Mouse (Mus musculus): ENCODE measurements around the gene Tenm2. TPM values are rescaled to one million over a fixed set of nuclear protein-coding genes. Genes with fewer than 3 reads are reported as not detected.

The Tenm2 gene
- polyA plus RNA-seq, 1 experiment from 2014 or later, result 2.8 TPM

GRCm38 (mm10) chr11:36220651-36221050, 1015.1 kb downstream of the Tenm2 start:
- H3K4me2 ChIP-seq (replicated peaks; ENCODE audit: low read depth, low read length), result no peak overlapping the region
- H3K4me3 ChIP-seq (ENCODE audit: low read depth, low read length), result no peak overlapping the region
- H3K4me1 ChIP-seq (ENCODE audit: control insufficient read depth, insufficient read depth, low read length), result no peaks in the 10 kb centered on the region
- H3K36me3 ChIP-seq (ENCODE audit: control insufficient read depth, insufficient read depth, low read length), result no peaks in the 10 kb centered on the region
- no peaks in the 10 kb centered on the region for H3K27me3 ChIP-seq (ENCODE audit: control insufficient read depth, insufficient read depth, low read length)
- no peak for ATAC-seq (ENCODE audit: insufficient number of reproducible peaks, insufficient read depth, low FRiP score, low read depth)
- no peak overlapping the region for H3K27ac ChIP-seq (ENCODE audit: low read length)
- no peak overlapping the region for H3K9ac ChIP-seq (replicated peaks; ENCODE audit: low read depth, low read length)
- 36% methylated on average over 5 of the region's 5 CpGs for WGBS
- H3K9me3 ChIP-seq (ENCODE audit: control insufficient read depth, low read depth, low read length), result no peaks in the 10 kb centered on the region

DNA sequence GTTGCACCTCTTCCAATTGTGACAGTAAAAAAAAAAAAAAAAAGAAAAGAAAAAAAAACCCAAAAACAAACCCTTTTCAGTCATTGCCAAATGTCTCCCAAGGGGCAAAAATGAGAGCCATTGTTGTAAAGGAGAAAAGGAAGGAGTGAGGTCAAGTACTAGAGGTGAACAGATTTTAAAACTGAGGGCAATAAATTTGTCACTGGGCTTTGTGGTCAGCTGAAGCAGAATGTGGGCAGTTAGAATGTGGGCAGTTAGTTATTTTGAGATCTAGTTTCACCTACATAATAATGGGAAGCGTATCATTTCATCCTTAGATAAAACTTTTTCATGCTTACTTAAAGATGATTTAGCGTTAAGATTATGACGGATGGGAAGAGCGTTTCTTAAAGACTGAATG, 1016.2 kb downstream of the Tenm2 start:
- Histone ChIP-seq H3K36me3 (ENCODE audit: control insufficient read depth, insufficient read depth, low read length) (no peaks in the 10 kb centered on the region), H3K9ac (replicated peaks; ENCODE audit: low read depth, low read length) (no peak overlapping the region), H3K4me1 (ENCODE audit: control insufficient read depth, insufficient read depth, low read length) (no peaks in the 10 kb centered on the region), H3K27me3 (ENCODE audit: control insufficient read depth, insufficient read depth, low read length) (no peaks in the 10 kb centered on the region), H3K4me3 (ENCODE audit: low read depth, low read length) (no peak overlapping the region), H3K4me2 (replicated peaks; ENCODE audit: low read depth, low read length) (no peak overlapping the region), H3K27ac (ENCODE audit: low read length) (no peak overlapping the region), H3K9me3 (ENCODE audit: control insufficient read depth, low read depth, low read length) (no peaks in the 10 kb centered on the region)
- WGBS, result 83% methylated on average over 4 of the region's 4 CpGs
- no peak for ATAC-seq (ENCODE audit: insufficient number of reproducible peaks, insufficient read depth, low FRiP score, low read depth)

DNA sequence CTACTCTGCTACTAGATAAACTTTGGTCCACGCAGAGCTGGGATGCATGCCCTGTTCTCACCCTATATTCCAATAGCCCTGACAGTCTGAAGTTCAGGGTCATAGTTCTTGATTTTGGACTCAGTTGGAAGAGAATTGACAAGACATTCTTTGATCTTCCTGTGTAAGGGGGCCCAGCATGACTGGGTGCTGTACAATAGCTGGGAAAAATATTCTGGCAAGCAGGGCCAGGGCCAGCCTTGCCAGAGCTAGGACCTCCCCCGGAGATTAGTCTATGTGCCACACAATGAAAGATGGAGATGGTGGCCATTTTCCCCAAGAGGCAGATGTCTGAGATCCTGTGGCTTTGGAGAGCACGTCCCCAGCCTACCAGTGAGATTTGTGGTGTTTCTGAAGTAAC, 1021.2 kb downstream of the Tenm2 start:
- ATAC-seq (ENCODE audit: insufficient number of reproducible peaks, insufficient read depth, low FRiP score, low read depth), result no peak
- 61% methylated on average over 3 of the region's 3 CpGs for WGBS

GRCm38 (mm10) chr11:36204381-36204780, 1031.4 kb downstream of the Tenm2 start:
- ATAC-seq (ENCODE audit: insufficient number of reproducible peaks, insufficient read depth, low FRiP score, low read depth), result no peak
- no peak overlapping the region for H3K4me2 ChIP-seq (replicated peaks; ENCODE audit: low read depth, low read length)
- H3K36me3 ChIP-seq (ENCODE audit: control insufficient read depth, insufficient read depth, low read length), result no peaks in the 10 kb centered on the region
- H3K27ac ChIP-seq (ENCODE audit: low read length), result no peak overlapping the region
- no peaks in the 10 kb centered on the region for H3K9me3 ChIP-seq (ENCODE audit: control insufficient read depth, low read depth, low read length)
- H3K4me1 ChIP-seq (ENCODE audit: control insufficient read depth, insufficient read depth, low read length), result no peaks in the 10 kb centered on the region
- no peak overlapping the region for H3K9ac ChIP-seq (replicated peaks; ENCODE audit: low read depth, low read length)
- no peaks in the 10 kb centered on the region for H3K27me3 ChIP-seq (ENCODE audit: control insufficient read depth, insufficient read depth, low read length)
- WGBS, result 80% methylated on average over 6 of the region's 6 CpGs
- no peak overlapping the region for H3K4me3 ChIP-seq (ENCODE audit: low read depth, low read length)

More for the DNA sequence above, 1021.2 kb downstream of the Tenm2 start:
- no peaks in the 10 kb centered on the region for H3K4me1 ChIP-seq (ENCODE audit: control insufficient read depth, insufficient read depth, low read length)
- no peaks in the 10 kb centered on the region for H3K36me3 ChIP-seq (ENCODE audit: control insufficient read depth, insufficient read depth, low read length)
- H3K9me3 ChIP-seq (ENCODE audit: control insufficient read depth, low read depth, low read length), result no peaks in the 10 kb centered on the region
- H3K9ac ChIP-seq (replicated peaks; ENCODE audit: low read depth, low read length), result no peak overlapping the region
- H3K27ac ChIP-seq (ENCODE audit: low read length), result no peak overlapping the region
- H3K4me3 ChIP-seq (ENCODE audit: low read depth, low read length), result no peak overlapping the region
- no peaks in the 10 kb centered on the region for H3K27me3 ChIP-seq (ENCODE audit: control insufficient read depth, insufficient read depth, low read length)
- H3K4me2 ChIP-seq (replicated peaks; ENCODE audit: low read depth, low read length), result no peak overlapping the region

DNA sequence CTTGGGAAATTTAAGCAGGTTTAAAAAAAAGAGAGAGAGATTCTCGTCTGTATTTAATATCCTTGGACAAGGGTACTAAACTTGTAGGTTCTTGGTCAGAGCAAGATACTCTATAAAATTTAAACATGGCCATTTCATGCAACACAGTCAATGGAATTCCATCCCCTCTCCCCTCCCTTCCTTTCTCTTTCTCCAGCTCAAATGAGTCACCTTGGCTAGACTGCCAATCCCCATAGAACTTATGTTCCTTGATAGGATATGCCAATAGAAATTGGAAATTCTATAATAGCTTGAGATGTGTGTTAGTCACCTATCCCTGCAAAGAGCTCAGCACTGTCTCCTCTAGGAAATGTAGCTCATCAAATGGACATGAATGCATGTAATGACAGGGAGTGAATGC, 1031.9 kb downstream of the Tenm2 start:
- Histone ChIP-seq H3K4me3 (ENCODE audit: low read depth, low read length) (no peak overlapping the region), H3K4me2 (replicated peaks; ENCODE audit: low read depth, low read length) (no peak overlapping the region), H3K9me3 (ENCODE audit: control insufficient read depth, low read depth, low read length) (no peaks in the 10 kb centered on the region), H3K4me1 (ENCODE audit: control insufficient read depth, insufficient read depth, low read length) (no peaks in the 10 kb centered on the region), H3K27ac (ENCODE audit: low read length) (no peak overlapping the region), H3K36me3 (ENCODE audit: control insufficient read depth, insufficient read depth, low read length) (no peaks in the 10 kb centered on the region), H3K27me3 (ENCODE audit: control insufficient read depth, insufficient read depth, low read length) (no peaks in the 10 kb centered on the region), H3K9ac (replicated peaks; ENCODE audit: low read depth, low read length) (no peak overlapping the region)
- ATAC-seq (ENCODE audit: insufficient number of reproducible peaks, insufficient read depth, low FRiP score, low read depth), result no peak
- 71% methylated on average over 1 of the region's 1 CpGs for WGBS

DNA sequence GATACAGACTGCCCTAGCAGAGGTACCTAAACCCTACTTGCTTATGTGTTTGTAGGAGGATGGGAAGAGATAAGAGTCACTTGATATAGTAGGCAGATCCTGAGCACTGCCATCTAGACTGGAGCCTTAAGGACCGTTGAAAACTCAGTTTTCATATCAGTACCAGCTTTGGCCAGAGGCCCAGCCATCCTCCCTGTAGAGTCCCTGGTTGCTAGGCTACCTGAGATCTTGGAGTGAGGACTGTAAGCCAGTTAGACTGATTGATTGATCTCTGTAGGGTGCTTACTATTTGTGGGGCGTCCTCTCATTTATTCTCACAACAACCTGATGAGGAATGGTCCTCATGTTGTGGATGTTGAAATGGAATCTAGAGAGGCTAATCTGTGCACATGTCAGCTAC, 1041.4 kb downstream of the Tenm2 start:
- Histone ChIP-seq H3K27ac (ENCODE audit: low read length) (no peak overlapping the region), H3K4me3 (ENCODE audit: low read depth, low read length) (no peak overlapping the region), H3K9me3 (ENCODE audit: control insufficient read depth, low read depth, low read length) (no peaks in the 10 kb centered on the region), H3K36me3 (ENCODE audit: control insufficient read depth, insufficient read depth, low read length) (no peaks in the 10 kb centered on the region), H3K9ac (replicated peaks; ENCODE audit: low read depth, low read length) (no peak overlapping the region), H3K4me2 (replicated peaks; ENCODE audit: low read depth, low read length) (no peak overlapping the region), H3K4me1 (ENCODE audit: control insufficient read depth, insufficient read depth, low read length) (no peaks in the 10 kb centered on the region), H3K27me3 (ENCODE audit: control insufficient read depth, insufficient read depth, low read length) (no peaks in the 10 kb centered on the region)
- no peak for ATAC-seq (ENCODE audit: insufficient number of reproducible peaks, insufficient read depth, low FRiP score, low read depth)
- 66% methylated on average over 2 of the region's 2 CpGs for WGBS

DNA sequence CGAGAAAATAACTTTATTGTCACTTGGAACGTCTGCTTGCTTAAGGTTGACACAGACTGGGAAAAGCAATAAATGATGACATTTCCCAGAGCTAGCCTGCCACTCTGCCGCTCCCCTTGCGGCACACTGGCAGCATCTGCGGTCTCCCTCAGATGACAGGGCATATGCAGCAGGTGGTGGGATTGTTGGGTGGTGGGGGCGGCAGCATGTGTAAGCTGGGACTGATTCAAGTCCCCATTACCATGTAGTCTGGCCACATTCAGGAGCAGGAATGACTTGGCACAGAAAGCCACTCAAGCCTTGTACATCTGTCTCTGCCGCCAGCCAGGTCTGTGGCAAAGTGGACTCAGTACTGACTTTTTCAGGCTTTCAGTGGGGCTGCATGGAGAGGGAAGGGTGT, 1059.7 kb downstream of the Tenm2 start:
- H3K36me3 ChIP-seq (ENCODE audit: control insufficient read depth, insufficient read depth, low read length), result no peaks in the 10 kb centered on the region
- H3K4me2 ChIP-seq (replicated peaks; ENCODE audit: low read depth, low read length), result no peak overlapping the region
- H3K4me3 ChIP-seq (ENCODE audit: low read depth, low read length), result no peak overlapping the region
- H3K27ac ChIP-seq (ENCODE audit: low read length), result no peak overlapping the region
- H3K4me1 ChIP-seq (ENCODE audit: control insufficient read depth, insufficient read depth, low read length), result no peaks in the 10 kb centered on the region
- no peaks in the 10 kb centered on the region for H3K27me3 ChIP-seq (ENCODE audit: control insufficient read depth, insufficient read depth, low read length)
- H3K9me3 ChIP-seq (ENCODE audit: control insufficient read depth, low read depth, low read length), result no peaks in the 10 kb centered on the region
- WGBS, result 55% methylated on average over 7 of the region's 7 CpGs
- no peak for ATAC-seq (ENCODE audit: insufficient number of reproducible peaks, insufficient read depth, low FRiP score, low read depth)
- H3K9ac ChIP-seq (replicated peaks; ENCODE audit: low read depth, low read length), result no peak overlapping the region

DNA sequence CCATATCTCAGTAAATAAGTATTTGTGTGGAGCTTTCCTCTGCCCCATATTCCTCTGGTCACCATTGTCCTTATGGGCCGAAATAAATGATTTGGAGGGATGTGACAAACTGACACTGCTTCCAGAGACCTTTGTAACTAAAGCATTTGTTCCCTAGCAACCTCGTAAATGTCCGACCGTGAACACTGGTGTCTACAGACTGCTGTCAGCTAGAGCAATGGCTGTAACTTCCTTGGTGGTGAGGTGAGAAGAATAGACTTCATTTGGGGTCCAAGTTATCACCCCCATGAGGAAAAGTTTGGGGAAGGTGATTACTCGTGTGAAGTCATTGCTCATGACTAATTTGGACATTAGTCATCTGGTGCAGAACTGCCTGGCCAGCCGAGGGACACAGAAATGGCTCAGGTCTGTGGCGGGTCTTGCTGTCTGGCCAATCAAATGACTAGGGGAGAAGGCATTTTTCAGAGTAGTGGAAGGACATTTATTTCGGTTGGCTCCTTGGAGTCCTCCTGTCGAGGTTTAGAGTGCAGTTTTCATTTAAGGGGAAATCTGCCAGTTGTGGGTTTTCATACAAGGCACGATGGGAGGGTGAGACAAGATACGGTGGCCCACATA, 1062.6 kb downstream of the Tenm2 start:
- H3K36me3 ChIP-seq (ENCODE audit: control insufficient read depth, insufficient read depth, low read length), result no peaks in the 10 kb centered on the region
- H3K4me3 ChIP-seq (ENCODE audit: low read depth, low read length), result no peak overlapping the region
- no peak overlapping the region for H3K9ac ChIP-seq (replicated peaks; ENCODE audit: low read depth, low read length)
- no peak overlapping the region for H3K4me2 ChIP-seq (replicated peaks; ENCODE audit: low read depth, low read length)
- no peaks in the 10 kb centered on the region for H3K4me1 ChIP-seq (ENCODE audit: control insufficient read depth, insufficient read depth, low read length)
- H3K27me3 ChIP-seq (ENCODE audit: control insufficient read depth, insufficient read depth, low read length), result no peaks in the 10 kb centered on the region
- H3K27ac ChIP-seq (ENCODE audit: low read length), result no peak overlapping the region
- H3K9me3 ChIP-seq (ENCODE audit: control insufficient read depth, low read depth, low read length), result no peaks in the 10 kb centered on the region
- no peak for ATAC-seq (ENCODE audit: insufficient number of reproducible peaks, insufficient read depth, low FRiP score, low read depth)
- WGBS, result 65% methylated on average over 11 of the region's 11 CpGs

- 85% methylated on average over 6 of the region's 6 CpGs for WGBS
- H3K9me3 ChIP-seq (ENCODE audit: control insufficient read depth, low read depth, low read length), result no peaks in the 10 kb centered on the region
- H3K36me3 ChIP-seq (ENCODE audit: control insufficient read depth, insufficient read depth, low read length), result no peaks in the 10 kb centered on the region
- no peak for ATAC-seq (ENCODE audit: insufficient number of reproducible peaks, insufficient read depth, low FRiP score, low read depth)
- H3K27ac ChIP-seq (ENCODE audit: low read length), result no peak overlapping the region
- no peak overlapping the region for H3K9ac ChIP-seq (replicated peaks; ENCODE audit: low read depth, low read length)
- H3K4me3 ChIP-seq (ENCODE audit: low read depth, low read length), result no peak overlapping the region
- H3K4me1 ChIP-seq (ENCODE audit: control insufficient read depth, insufficient read depth, low read length), result no peaks in the 10 kb centered on the region
- H3K4me2 ChIP-seq (replicated peaks; ENCODE audit: low read depth, low read length), result no peak overlapping the region
- H3K27me3 ChIP-seq (ENCODE audit: control insufficient read depth, insufficient read depth, low read length), result no peaks in the 10 kb centered on the region
Observed at GRCm38 (mm10) chr11:36172520-36172919, 1063.2 kb downstream of the Tenm2 start.

All from stomach, embryonic 14.5 days (tissue).